Mouse (Mus musculus) bone marrow macrophage, adult 2 months (primary cell): Measurements from ENCODE around the gene Ece1.

Experiments
- CTCF ChIP-seq: IDR thresholded peaks from 2 replicates; pipeline ENCODE4 v1.5.1; 2012; ENCODE audit warnings: low read depth, mild to moderate bottlenecking, low read length, moderate library complexity
- POLR2A ChIP-seq: IDR thresholded peaks from 2 replicates; pipeline ENCODE4 v1.6.1; 2012; ENCODE audit warnings: mild to moderate bottlenecking, low read depth, low read length, borderline replicate concordance

- TF ChIP-seq CTCF (no peak), POLR2A (no peak)
These were observed 47.4 kb downstream of the Ece1 start for GRCm38 (mm10) chr4:137909471-137909870.
